Mouse (Mus musculus): ENCODE measurements at regions not wholly inside any gene's neighbourhood (a gene's known extent, or its start where the extent isn't known, plus 50 kb on each side); places are given as distances from the start of the nearest gene placed in this dataset.

DNA sequence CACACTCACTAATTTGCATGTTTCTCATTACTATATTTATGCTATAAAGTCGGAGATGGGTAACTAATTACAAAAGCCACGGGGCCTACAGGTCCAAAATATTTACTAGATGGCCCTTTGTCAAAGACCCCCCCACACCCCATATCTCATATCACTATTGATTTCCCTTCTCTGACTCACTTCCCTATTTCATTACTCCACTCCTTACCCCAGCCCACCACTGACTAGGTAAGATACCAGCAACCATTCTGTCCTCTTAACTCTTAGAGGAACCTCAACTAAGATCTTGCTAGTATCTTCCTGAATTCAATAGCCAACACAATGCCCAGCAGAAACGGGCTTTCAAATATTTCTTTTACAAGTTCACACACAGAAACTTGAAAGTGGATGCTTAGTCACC is 187.1 kb upstream of the Cpeb2 start:
- ATAC-seq (replicated peaks; ENCODE audit: poor library complexity, severe bottlenecking), result peak; percentile 57

- ATAC-seq (replicated peaks; ENCODE audit: poor library complexity, severe bottlenecking), result no peak
Observed at GRCm38 (mm10) chr5:43047316-43047715, 185.7 kb upstream of the Cpeb2 start.

DNA sequence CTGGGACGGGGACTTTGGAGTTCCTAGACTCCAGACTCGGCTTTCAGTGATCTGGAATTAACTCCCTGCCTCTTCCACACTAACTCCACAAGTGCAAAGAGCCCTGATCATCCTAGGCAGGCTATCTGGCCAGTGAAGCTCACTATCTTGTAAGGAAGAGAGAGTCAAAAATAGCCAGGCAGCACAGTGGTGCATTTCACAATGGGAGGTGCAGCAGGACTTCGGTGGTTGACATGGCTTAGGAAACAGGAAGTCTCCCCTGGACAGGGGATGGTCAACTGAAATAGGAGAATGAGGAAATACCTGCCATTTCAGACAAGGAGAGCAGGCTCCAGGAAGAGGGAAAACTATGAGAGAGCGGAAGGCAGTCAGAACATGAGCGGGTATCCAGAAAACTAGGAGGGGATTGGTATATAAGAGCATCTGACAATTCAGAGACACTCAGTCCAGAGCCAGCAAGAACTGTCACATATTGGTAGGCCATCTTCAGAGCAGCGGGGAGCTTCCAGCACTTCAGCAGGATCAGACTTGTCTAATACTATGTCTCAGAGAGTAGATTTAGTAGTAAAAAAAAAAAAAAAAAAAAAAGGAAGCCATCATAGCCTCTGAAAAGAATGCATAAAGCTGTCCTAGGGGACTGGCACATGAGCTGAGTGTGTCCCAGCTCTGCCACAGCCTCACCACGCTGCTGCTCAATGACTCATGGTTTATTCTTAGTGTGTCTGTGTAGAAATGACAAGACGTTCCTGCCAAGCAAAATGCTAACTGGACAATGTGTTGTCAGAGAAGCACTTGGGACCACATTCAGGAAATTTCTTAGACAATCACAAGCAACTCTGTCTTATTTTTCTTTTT is 184.5 kb upstream of the Cpeb2 start:
- ATAC-seq (replicated peaks; ENCODE audit: poor library complexity, severe bottlenecking), result peak; percentile 69

DNA sequence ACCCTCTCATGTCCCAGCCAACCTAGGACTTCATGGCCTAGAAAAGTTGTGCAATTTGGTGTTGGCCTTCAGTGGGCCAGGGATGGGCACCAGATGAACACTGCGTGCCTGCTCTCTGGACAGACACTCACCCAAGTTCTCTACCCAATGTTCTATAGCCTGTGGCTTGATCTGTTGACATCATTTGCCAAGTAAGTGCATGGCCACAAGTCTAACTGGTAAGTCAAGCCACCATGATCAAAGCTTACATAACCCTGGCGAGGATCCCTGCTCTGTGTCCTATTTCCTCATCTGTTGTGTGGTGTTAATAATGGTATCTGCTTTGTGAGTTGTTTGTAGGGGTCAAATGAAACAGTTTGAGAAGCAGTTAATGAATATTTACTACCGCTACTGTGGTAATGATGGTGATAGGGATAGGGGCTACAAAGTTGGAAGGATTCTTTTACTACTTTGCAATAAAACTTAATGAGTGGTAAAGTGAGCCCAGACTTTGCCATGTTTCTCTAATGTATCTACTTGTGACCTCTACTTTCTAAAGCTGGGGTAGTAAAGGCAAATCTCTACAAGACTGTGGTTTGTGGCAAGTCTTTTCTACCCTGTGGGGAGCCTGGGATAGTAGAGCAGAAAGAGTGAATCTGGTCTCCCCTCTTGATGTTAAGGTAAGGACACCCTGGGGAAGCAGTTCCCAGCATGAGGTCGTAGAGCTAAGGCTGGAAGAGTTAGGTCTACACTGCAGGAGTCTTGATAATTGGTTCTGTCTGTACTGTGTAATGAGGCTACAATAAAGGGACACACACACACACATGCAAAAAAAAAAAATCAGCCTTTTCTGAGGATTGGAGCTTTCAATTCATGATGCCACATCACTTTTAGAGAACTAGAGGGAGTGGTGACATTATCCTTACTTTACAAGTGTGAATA is 183.3 kb upstream of the Cpeb2 start:
- 0 out of 2 replicates have a peak, but pooled peaks have one; percentile 4 for ATAC-seq (replicated peaks; ENCODE audit: poor library complexity, severe bottlenecking)

DNA sequence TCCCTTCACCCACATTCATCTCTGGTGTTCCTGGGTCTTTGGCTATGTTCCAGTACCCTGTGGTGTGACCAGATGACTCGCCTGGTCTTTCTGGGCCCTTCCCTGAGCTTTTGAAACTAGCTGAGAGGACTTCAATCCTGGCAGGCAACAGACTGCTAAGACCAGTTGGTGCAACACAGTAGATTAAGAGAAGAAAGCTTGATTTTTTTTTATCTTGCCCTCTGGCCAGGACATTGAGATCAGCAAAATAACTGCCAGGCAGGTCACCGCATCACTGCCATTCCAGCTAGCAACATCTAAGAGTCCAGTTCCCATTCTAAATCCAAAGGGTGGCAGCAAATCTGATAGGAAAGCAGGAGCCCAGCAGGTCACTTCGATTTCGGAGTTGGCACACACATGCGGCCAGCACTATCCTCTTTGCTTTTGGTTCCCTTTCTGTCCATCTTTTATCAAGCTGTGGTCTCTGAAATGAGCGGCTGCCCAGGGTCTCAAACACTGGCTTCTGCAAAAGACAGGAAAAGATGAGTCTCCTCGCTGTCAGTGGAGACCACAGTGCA is 181.9 kb upstream of the Cpeb2 start:
- ATAC-seq (replicated peaks; ENCODE audit: poor library complexity, severe bottlenecking), result peak; percentile 73

- no peak for ATAC-seq (replicated peaks; ENCODE audit: poor library complexity, severe bottlenecking)
Observed at GRCm38 (mm10) chr5:43052668-43053067, 180.3 kb upstream of the Cpeb2 start.

DNA sequence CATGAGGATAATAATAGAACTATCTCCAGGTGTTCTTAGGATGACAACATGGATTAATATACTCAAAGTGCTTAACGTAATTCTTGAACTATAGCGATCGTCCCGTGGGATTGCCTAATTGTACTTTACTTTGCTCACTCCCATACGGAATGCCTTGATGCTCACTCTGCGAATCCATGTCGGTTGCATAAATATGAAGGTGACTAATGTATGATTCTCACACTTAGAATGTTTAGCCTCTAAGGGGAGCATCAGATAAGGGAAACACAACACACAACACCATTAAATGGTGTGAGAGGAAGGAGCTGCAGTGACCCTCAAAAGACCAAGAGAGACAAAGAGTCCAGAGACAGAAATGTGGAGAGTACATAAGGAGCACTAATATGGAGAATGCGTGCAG is 178.4 kb upstream of the Cpeb2 start:
- ATAC-seq (replicated peaks; ENCODE audit: poor library complexity, severe bottlenecking), result no peak

GRCm38 (mm10) chr5:43055111-43055710 is 177.8 kb upstream of the Cpeb2 start:
- no peak for ATAC-seq (replicated peaks; ENCODE audit: poor library complexity, severe bottlenecking)

DNA sequence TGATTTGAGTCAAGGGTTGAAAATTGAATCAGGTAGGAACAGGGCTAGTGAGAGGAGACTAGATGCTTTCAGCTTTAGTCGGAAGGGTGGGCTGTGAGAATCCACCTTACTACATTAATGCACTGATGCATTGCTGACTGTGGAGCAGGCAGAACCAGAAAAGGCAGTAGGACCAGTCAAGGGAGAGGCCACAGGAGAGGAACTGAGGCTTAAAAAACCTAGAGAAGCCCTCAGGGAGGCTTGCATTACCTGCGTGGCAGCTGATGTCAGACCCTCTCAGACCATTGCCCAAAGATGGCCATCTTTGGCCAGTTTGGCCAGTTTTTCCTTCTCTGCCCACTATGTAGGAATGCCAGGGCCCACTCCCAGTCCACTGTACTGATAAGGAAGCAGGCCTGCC is 176.5 kb upstream of the Cpeb2 start:
- ATAC-seq (replicated peaks; ENCODE audit: poor library complexity, severe bottlenecking), result no peak

- no peak for ATAC-seq (replicated peaks; ENCODE audit: poor library complexity, severe bottlenecking)
Observed at GRCm38 (mm10) chr5:43061243-43061642, 171.7 kb upstream of the Cpeb2 start.

GRCm38 (mm10) chr5:43061797-43062391 is 171.1 kb upstream of the Cpeb2 start:
- ATAC-seq (replicated peaks; ENCODE audit: poor library complexity, severe bottlenecking), result no peak

- ATAC-seq (replicated peaks; ENCODE audit: poor library complexity, severe bottlenecking), result peak; percentile 25; the same call in 1 of the 2 replicates
Observed at GRCm38 (mm10) chr5:43062499-43062898, 170.5 kb upstream of the Cpeb2 start.

DNA sequence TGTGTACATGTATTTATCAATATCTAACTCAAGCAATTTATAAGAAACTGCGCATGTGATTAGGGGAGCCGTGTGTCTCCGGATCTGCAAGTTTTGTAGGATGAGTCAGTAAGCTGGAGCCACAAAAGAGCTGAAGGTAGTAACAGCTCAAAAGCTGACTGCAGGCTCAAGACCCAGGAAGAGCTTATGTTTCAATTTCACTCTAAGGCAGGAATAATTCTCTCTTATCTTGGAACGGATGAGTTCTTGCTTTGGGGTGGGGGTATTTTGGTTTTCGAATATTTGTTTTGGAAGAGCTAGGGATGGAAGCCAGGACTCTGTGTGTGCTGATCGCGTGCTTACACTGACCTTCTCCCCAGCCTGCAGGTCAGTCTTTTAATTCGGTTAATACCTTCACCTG is 169.6 kb upstream of the Cpeb2 start:
- ATAC-seq (replicated peaks; ENCODE audit: poor library complexity, severe bottlenecking), result no peak

DNA sequence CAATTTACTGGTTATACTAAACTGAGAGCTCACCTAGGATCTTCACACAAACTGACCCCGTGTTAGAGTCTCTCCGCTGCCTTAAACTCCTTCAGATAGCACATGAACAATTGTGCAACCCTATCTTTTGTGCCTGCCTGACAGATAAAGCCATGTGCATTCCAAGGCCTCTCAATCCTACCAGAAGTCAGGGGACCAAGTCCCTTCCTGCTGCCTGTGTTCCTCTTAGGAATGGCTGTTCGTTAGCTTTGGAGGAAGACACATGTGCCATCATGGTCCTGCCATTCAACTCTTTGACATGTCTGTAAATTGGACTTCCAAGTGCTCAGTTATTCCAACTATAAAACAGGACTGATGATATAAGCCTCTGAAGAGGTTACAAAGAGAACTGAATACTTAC is 161.4 kb upstream of the Cpeb2 start:
- no peak for ATAC-seq (replicated peaks; ENCODE audit: poor library complexity, severe bottlenecking)

- ATAC-seq (replicated peaks; ENCODE audit: poor library complexity, severe bottlenecking), result no peak
Observed at GRCm38 (mm10) chr5:43072340-43072739, 160.6 kb upstream of the Cpeb2 start.

DNA sequence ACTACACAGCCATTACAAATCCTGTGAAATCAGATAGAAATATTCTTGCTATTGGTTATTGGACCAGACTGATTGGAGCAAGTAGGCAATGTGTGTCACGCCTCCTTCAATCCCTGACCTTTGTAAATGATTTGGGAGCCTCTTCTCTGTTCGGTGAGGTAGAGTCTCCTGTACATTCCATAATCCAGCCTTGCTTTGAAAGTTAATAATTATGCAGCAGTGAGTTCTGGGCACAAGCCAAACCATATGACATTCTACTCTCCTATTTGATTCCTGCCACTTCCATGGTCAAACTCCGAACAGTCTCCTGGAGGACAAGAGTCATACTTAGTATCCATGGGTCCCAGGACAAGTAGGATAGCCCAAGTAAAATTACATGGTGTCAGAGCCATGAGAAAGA is 158.4 kb upstream of the Cpeb2 start:
- no peak for ATAC-seq (replicated peaks; ENCODE audit: poor library complexity, severe bottlenecking)

DNA sequence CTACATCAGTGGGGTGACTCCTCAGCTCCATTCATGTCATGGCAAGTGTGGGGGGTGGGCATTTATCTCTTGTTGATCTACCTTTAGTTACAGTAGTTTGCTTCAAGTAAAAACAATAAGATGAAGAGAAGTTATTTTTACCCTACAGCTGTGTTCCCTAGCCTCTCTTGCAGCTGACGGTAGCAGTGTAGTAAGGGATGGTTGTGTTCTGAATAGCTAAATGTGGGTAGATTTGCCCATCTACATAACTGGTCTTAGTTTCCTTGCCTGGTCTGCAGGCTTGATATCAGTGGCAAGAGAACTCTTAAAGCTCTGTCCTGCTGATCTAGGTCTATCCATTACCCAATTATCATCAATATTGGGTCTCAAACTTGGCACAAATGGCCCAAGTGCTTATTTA is 152.7 kb upstream of the Cpeb2 start:
- ATAC-seq (replicated peaks; ENCODE audit: poor library complexity, severe bottlenecking), result no peak

GRCm38 (mm10) chr5:43081561-43082534 is 151.1 kb upstream of the Cpeb2 start:
- ATAC-seq (replicated peaks; ENCODE audit: poor library complexity, severe bottlenecking), result peak; percentile 95

DNA sequence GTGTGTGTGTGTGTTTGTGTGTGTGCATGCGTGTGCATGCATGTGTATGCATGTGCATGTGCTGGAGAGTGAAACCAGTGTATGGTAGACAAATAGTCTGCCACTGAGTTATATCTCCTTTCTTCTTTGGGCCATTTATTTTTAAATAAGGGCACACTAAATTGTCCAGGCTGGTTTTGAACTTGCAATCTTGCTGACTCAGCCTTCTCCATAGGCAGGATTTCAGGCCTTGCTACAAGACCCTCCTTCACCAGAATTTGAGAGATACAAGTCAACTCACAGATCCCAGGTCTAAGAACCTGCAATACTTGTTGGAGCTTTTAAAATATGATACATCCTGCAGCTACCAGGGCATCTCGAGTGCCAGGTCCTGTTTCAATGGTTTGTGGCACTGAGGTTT is 145.9 kb upstream of the Cpeb2 start:
- no peak for ATAC-seq (replicated peaks; ENCODE audit: poor library complexity, severe bottlenecking)
